Mouse (Mus musculus) right cerebral cortex, adult 2 months (tissue): ENCODE measurements around the gene Mrpl27.
A peak's percentile ranks its signal among the peaks of the same experiment; 100 is the strongest.
"Not testable (repeated sequence)": the region's sequence is repeated elsewhere in the genome, so short reads cannot be mapped to it uniquely, and the experiment has no call there.

ENCODE experiments used
- DNase-seq, 2 experiments: peaks; one replicate each; pipeline ENCODE4 v3.0.0; 2021 to 2022; ENCODE audit warnings: low spot score in 2 of 2

The Mrpl27 gene

DNA sequence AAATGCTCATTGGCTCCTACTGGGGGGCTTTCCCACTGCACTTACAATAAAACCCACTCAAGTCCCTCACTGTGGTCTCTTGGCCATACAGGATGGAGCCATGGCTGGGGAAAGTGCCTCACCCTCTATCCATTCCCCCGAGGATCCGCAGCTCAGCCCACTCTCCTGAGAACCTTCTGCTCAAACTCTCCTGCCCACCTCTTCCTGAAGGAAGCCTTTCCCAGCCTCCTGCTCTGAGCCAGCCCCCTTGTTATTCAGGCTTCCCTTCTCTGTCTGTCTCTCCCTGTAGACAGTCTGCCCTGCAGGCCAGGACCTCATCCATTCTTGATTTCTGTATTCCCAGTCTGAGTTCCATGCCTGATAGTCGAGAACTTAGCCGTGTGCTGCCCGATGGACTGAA lies 21.4 kb downstream of the Mrpl27 start:
- peak in 1 of 2 experiments; percentile 29 for DNase-seq

DNA sequence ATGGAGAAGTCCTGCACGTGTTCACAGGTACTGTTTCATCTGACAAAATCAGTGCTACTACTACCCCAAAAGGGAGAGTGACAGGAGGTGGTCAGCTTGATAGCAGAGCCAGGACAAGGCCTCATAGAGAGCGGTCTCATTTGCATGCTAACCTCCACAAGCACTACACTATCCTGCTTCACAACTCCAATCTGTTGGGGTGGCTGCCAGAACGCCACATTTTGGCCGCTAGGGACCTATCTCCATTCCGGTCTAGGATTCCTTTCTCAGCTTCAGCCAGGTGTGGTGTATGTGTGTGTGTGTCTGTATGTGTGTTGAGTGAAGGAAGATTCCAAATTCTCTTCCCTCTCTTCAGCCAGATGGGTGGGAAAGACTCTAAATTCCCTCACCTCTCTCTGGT lies 21.9 kb downstream of the Mrpl27 start:
- DNase-seq: no peak

DNA sequence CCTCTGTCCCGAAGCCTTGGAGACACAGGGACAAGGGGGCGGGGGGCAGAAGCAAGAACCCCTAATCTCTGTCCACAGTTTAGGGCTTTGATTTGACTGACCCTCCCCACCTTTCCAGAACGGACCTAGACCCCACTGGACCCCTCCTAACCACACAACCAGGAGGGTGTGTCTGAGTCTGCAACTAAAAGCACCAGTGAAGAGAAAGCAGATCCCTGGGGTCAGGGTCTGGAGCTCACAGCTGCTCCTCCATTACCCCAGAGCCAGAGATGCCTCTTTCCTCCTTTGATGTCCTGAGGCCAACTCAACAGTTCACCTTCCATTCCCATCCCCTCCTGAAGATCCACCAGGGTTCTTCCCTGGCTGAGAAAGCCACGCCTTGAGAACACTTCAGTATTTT lies 22.7 kb downstream of the Mrpl27 start:
- DNase-seq: no peak

DNA sequence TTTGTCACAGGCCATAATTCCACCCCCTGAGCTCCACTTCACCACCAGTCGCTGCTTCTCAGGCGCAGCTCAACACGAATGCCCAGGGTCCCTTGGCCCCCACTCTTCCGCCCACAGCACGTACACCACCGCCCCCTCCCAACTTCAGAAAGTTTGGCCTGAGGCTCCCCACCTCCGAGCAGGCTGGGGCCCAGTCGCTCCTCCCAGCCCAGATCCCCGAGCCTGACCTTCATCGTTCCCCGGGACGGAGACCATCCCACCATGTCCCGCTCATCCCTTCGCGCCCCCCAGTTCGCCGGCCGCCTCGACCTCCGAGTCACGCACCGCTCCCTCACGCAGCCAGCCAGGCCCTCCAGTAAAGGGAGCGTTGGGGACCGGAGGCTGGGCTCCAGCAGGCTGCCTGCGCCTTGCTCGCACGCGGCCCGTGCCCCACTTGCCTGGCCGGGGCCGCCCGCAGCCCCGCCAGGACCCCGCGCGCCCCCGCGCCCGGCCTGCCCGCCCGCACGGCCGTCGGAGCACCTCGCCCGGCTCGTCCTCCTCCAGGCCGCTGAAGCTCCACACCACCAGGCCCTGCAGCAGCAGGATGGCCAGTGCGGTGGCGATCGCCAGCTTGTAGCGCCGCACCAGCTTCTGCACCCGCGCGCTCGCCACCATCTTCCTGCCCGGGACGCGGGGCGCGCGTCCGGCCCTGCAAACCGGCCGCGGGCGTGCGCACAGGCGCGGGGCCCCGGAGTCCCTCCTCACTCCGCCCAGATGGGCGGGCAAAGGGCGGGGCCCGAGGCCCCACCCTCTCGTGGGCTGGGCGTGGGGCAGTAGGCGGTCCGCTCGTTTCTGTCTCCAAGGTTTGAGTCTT lies 23.4 kb downstream of the Mrpl27 start, which contains the start of gene Xylt2:
TSS of gene Xylt2 (minus strand) at position 762 of the 853 bp plus-strand sequence.
- peak; percentile 84 to 86 for DNase-seq

DNA sequence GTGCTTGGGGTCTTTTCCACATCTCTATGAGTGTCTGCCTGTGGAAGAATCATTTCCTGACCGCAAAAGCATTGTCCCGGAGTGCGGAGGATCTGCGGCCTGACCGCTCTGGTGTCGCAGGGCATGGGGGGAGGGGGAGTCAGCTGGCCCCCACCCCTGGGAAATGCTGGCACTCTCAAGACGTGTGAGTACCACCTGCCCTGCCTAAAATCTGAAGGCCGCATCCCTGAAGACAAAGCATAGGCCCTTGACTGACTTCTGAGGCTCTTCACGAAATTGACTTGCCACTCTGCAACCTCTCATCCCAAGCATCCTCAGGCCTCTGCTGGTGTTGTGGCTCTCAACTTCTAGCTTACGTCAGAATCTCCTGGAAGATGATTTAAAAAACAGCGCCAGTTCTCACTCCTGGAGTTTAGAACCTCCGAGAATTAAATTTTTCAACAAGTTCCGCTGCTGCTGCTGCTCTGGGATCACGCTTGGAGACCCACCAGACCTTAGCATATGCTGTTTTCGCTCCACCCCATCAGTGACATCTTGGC lies 24.1 kb downstream of the Mrpl27 start:
- no peak for DNase-seq

DNA sequence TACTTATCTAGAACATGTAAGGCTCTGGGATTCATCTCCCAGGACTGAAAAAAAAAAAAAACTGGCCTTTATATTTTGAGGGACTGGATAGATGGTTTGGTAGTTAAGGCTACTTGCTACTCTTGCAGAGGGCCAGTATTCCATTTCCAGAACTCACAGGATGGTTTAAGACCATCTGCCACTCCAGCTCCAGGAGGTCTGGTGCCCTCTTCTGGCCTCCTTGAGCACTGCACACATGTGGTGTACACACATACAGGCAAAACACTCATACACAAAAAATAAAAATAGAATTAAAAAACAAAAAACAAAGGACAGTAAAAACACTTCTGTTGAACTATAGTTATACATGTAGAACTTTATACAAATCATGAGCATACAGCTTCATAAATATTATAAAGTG lies 27.1 kb downstream of the Mrpl27 start:
- DNase-seq: no peak

DNA sequence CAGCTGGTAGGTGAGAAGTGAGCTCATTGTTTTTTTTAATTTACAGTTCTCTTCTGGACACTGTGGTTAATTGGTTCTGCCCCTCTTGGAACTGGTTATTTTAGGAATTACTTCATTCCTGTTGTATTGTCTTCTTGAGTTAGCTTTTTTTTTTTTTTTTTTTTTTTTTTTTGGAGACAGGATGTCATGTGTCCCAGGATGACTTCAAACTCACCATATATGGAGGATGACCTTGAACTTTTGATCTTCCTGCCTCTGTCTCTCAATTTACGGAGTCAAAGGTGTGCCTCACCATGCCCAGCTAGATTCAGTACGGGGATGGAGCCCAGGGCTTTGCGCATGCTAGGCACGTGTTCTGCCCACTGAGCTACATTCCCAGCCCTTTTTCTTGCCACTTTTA lies 28.1 kb downstream of the Mrpl27 start:
- no peak for DNase-seq

DNA sequence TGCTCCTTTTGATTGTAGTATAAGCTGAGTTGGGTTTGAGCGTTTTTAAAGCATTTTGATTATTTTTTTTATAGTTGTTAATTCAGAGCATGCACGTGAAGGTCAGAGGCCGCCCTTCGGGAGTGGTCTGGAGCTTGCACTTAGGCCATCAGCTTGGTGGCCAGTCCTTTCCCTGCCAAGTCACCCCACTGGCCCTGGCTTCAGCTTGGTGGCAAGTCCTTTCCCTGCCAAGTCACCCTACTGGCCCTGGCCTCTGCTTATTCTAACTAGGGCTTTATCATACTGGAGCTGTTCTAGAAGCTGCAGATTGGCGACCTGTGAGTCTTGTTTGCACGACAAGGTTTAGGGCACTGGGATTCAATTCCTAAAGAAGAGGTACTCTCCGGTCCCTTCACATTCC lies 28.9 kb downstream of the Mrpl27 start:
- no peak for DNase-seq

DNA sequence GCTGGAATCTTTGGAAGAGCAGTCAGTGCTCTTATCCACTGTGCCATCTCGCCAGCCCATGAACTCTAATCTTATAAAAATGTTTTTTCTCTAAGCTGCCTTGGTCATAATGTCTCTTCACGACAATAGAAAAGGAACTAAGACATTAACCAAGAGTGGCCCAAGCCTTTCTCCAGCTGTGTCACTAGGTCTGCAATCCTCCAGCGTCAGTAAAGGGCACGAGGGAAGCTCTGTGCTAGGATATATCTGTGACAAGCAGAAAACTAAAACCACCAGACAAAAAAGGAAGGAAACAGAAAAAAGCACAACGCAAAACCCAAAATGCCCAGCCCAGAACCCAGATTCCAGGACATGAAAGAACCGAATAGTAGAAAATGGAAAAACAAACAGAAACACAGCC lies 33.6 kb downstream of the Mrpl27 start:
- no peak for DNase-seq

DNA sequence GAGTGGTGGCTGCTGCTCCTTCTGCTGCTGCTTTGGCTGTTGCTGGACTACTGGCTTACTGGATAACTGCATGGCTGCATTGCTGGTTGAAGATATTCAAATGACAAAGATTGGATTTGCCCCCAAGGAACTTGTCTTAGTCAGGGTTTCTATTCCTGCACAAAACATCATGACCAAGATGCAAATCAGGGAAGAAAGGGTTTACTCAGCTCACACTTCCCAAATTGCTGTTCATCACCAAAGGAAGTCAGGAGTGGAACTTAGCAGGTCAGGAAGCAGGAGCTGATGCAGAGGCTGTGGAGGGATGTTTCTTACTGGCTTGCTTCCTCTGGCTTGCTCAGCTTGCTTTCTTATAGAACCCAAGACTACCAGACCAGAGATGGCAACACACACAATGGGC lies 38.9 kb downstream of the Mrpl27 start:
- not testable (repeated sequence) for DNase-seq

DNA sequence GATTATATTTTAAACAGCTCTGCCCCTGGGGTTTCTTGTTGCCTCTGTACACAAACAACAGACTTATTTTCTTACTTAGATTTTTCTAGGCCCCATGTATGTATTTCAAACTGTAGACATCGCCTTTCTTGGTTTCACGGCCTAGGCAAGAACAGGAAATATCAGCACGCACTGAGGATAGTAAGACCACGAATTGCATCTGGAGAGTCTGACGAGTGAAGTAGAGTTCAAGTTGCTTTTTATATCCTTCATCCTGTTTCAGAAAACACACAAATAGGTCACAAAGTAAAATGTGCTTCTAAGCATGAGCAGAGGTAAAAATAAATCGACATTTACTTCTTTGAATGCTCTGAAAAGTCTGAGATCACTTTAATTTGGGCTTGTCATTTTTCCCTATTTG lies 41.9 kb downstream of the Mrpl27 start:
- no peak for DNase-seq

DNA sequence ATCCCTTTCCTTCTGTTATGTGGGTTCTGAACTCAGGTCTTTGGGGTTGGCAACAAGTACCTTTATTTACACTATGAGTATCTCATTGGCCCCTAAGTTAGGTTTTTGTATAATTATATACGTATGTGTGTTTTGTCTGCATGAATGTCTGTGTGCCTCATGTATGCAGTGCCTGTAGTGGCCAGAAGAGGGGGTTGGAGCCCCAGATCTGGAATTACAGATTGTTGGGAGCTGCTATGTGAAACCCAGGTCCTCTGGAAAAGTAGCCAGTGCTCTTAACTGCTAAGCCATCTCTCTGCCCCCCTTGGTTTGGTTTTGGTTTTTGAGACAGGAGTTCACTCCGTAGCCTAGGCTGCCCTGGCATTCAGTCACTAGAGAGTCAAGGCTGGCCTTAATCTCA lies 43.6 kb downstream of the Mrpl27 start:
- no peak for DNase-seq

DNA sequence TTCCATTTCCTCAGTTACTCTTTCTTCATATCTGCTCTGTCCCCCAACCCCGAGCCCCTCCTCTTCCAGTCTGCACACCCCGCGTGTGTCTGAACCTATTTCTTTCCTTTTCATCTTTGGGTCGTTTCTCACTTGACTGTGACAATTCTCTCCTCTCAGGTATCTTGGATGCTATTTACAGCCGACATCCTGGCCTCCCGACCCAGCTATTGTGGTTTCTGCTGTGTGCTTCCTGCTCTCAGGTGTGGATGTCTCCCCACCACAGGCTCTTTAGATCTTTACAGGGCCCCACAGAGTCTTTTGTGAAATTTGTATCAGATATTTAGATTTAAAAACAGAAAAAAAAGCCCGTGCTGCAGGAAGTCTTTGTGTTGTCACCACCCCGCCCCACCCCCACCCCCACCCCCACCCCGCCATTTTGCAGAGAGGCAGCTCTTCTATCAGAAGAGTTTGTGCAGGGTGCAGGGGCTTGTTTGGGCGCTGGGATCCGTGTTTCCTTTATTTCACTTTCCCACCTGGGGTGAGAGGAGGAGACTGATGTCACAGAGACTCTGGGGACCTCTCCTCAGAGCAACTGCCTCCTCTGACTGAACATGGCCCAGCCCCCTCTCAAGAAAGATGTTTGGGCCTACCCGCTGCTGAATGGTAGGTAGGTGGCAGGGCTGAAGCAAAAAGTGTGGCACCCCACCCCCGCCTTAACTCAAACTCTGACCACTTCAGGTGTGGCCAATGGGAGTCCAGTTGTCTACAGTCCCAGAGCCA lies 44.3 kb downstream of the Mrpl27 start:
- no peak for DNase-seq

DNA sequence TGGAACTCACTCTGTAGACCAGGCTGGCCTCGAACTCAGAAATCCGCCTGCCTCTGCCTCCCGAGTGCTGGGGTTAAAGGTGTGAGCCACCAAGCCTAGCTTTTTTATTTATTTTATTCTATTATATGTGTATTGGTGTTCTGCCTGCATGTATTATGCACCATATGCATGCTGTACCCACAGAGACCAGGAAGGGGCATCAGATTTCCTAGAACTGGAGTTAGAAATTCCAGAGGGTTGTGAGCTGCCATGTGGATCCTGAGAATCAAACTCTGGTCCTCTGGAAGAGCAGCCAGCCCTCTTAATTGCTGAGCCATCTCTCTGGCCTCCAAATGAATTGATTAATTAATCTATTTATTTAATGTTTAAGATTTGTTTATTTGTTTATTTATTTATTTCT lies 45.8 kb downstream of the Mrpl27 start:
- no peak for DNase-seq

DNA sequence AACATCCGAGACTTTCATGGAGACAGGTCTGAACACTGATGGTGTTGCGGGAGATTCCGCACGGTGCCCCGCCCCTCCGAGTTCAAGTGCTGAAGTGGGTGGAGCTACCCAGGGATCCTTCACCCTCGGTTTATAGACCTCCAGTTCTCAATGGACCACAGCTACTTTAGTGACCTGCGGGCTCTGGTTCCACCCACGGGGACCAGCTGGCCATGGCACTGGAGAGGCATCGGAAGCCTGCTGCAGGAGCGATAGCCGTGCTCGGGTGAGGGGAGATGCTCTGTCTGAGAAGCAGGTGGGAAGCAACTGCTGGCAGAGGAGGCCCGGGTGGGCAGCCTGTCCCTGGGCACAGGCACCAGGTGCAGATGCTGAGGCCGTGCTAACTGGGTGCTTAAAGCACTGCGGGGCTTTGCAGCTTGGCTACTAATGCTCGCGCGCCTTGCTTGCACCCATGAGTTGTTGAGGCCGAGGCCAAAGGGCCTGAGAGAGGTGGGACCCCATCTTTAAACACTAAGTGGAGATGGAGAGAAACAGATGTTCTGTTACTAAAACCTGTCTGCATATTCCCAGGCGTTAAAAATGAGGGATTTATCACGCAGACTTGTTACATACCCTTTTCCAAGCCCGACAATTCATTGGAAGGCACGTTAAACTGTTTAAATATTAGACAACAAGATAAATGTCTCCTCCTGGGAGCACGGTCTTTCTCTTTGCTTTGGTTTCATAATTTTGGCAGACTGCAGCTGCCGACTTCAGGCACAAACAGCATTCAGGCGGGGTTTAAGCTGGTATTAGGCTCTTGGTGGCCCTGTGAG lies 48.0 kb downstream of the Mrpl27 start:
- DNase-seq: no peak

DNA sequence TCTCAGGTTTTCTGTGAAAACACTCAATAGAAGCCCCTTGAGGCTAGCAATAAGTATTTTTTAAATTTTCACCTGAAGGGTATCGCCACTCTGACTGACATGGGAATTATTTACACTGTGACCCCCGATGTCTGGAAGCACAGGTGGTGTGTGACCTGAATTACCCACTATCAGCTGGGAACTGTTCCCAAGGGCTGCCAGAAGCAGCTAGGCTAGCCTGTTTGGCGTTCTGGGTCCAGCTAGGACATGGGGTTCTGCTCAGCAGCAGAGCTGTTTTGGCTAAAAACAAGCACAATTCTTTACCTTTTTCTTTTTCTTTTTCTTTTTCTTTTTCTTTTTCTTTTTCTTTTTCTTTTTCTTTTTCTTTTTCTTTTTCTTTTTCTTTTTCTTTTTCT lies 48.6 kb downstream of the Mrpl27 start:
- no peak for DNase-seq

DNA sequence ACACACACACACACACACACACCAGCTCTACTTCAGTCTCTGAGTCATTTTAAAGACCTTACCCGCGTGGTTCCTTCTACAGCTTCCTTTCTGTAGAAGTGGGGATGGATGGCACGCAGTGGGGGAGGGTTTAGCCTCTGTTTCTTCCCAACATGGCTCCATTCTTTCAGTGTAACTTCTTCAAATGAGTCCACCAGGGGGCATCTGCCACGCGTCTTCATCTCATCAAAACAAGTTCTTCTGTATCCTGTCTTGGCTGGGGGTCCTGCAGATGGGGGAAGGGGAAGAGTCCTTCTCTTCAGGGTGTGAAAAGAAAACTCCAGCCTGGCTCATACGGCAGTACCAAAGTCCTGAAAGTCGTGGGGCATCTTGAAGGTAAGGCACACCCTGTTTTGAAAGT lies 50.5 kb downstream of the Mrpl27 start:
- no peak for DNase-seq

DNA sequence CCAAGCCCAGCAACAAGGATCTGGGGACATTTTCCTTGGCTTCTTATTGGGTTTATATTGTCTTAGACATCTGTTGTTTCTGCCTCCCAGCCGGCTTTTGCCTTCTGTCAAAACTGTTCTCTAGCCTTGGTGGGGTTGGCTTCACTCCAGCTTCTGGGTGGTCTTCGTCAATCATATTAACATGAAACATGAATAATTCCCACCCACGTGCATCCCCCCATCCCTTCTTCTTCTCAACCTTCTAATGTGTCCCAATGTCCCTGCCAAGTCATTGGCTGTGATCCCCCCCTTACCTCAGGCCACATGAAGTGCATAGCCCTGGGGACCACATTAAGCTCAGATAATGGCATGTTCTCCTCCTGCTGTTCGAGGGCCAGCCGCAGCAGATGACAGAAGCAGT lies 50.9 kb downstream of the Mrpl27 start, which contains the start of gene Gm11541:
TSS of gene Gm11541 (minus strand) at position 28 of the 400 bp plus-strand sequence.
- no peak for DNase-seq
